Mouse (Mus musculus) frontal cortex, postnatal 36 days (tissue): ENCODE results near the gene Acsl6.

Experiments used
- DNase-seq, 2 experiments: peaks; one replicate each; pipeline ENCODE4 v3.0.0; 2022; ENCODE audit warnings: low spot score in 2 of 2

Gene Acsl6

DNA sequence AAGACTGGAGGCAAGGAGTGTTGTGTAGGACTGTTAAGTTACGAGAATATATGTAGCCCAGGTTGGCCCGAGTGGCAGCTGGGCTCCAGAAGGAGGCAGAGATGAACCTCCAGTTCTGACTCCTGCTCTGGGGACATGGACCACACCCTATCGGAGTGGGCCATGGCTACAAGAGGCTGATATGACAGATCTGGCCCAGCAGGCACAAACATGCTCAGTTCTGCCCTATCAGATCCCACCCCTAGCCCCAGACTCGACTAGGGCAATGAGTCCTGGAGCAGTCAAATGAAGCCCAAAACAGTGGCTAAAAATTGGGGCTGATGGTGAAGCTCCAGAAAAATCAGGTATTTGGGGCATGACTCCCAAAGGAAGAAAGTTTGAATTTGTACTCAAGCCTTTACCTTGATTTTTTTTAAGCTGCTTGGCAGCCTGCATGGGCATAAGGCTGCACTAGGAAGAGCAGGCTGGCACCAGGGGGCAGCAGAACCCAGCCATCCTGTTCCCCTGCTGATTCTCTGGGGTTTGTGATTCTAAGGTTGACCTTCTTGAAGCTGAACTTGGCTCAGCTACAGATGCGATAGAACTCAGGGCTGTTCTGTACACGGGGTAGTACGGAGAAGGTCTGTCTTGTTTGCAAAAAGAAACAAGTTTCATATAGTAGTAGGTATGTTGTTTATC, 3.7 kb downstream of the Acsl6 start:
- DNase-seq: peak; percentile 47 to 67

DNA sequence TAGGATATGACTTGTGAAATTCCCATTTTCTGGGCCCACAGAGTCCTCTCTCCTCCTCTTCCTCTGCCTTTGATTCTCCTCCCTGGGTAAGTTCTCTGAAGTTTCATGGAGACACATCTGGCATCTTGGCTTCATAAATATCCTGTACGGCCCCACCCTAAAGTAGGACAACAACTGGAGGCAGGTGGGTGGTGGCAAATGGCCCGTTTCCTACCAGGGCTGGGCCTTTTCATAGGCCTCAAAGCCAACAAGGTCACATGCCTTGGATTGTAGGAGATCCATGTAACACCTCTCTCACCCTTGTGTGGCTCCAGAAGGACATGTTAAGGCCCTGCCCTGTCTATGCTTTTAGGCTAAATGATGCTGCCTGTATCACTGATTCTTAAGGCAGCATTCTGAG, 7.0 kb downstream of the Acsl6 start:
- no peak for DNase-seq

DNA sequence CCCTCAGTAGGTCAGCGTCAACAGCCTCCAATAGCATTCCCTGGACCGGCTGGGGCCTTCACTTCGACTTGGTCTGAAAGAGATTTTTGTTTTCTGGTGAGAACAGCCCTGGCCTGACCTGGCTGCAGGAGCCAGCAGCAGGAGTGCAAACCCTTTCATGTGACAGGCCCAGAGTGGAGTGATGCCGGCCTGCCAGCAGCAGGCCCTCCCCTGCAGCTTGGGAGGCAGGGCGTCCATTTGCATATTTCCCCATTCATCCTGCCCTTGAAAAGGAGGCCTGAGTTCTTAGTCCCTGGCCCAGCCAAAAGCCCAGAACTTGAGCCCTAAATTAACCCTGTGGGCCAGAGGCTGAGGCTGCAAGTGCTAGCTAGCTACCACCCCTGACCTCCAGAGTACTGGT, 8.4 kb downstream of the Acsl6 start:
- peak in 1 of 2 experiments; percentile 51 for DNase-seq

DNA sequence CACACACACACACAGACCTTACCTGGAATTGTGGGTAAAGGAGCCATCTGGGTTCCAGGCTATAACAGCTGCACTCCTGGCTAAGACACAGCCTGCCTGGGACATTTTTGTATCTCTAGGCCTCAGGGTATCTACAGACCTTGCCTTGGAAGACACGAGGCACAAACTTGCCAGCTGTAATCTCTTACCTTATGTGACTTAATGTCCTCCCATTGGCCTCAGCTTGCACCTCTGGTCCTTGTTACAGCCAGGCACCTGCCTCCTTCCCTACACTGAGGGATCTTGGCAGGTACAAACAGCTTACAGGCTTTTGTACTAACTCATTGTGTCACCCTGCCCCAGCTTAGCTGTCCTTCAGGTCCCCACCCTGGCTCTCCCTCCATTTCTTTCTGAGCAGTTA, 9.0 kb downstream of the Acsl6 start:
- DNase-seq: no peak

DNA sequence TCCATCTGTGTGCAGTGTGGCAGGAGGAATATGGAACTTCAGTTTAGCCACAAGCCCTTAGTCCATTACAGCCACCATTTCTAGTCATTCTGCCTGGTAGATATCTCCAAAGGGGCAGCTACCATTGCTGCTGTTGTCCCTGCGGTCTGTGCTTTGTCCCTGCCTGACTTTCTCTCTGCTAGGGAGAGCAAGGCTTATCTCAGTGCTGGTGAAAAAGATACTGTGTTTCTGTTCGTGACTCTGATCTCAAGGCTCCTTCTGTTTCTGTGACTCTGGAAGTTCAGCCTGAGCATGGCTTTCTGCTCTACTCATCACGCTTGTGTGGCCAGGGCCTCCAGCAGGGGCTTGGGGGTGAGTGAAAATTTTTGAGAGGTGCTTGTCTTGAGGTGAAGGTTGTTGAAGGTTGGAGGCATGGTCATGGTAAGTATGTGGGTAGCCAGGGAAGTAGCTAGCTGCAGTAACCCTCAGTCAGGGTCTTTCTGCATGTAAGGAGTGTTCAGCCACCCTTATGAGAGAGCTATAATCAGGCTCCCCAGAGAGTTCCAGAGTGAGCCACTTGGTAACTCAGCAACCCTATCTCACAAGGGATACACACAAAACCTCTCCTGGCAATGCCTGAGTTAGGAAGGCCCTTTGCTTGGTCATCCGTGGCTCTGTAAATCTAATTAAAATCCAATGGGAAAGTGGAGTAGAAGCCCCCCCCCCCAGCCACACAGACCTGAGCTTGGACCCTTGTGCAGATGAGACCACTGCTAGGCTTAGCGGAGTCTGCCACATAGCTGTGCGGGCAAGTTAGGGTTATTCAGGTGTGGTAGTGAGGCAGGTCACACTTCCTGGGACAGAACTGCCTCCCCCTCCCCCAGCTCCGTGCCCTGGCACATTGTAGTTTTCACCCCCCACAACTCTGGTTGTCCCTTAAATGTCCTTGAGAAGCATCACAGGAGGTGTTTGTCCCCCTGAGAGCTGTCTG, 10.1 kb downstream of the Acsl6 start:
- no peak for DNase-seq

DNA sequence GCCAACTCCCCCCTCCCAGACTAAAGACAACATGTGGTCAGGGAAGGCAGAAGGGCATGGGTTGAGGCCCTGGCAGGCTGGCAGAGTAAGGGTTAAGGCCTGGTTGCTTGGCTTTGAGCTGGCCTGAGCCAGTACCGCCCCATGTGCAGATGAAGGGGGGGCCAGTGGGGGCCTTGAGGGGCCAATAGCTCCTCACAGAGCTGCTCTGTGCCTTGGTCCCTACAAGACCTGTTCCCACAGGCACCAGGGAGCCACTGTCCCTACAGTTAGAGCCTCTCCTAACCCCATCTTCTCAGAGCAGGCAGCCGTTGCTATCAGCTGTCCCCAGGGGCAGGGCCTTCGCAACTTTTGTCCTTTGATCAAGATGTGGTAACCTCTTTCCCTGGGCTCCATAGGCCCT, 11.1 kb downstream of the Acsl6 start:
- DNase-seq: no peak

DNA sequence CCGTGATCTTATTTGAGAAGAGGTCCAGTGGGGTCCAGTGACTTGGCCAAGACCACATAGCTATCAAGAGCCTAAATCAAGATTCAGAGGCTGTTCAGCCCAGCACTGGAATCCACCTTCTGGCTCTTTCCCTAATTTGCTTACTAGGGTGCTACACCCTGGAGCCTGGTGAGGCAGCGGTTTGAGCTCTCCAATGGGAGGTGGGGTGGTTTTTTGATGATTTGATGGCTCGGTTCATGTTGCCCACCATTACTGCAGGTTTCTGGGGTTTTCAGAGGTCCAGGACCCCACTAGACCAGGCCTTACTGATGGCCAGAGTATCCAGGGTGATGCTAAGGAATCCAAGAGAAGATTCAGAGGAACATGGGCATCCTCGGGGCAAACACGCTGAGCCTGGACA, 11.7 kb downstream of the Acsl6 start:
- no peak for DNase-seq

DNA sequence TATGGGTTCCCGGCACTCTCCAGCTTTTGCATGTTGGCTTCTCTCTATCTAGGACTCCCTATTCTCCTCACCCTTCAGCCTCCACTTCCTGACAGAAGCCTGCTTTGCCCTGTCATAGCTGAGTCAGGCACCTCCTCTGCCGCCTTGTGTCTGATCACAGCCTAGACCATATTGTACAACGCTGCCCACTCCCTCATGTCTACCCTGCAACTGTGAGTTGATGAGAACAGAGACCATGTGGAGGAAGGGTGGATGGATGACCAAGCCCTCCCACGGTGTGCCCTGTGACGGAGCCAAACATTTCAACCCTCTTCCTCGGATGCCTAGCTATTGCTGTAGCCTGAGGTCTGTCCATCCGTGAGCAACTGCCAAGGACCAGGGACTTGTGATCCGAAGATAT, 13.8 kb downstream of the Acsl6 start:
- peak in 1 of 2 experiments; percentile 66 for DNase-seq

DNA sequence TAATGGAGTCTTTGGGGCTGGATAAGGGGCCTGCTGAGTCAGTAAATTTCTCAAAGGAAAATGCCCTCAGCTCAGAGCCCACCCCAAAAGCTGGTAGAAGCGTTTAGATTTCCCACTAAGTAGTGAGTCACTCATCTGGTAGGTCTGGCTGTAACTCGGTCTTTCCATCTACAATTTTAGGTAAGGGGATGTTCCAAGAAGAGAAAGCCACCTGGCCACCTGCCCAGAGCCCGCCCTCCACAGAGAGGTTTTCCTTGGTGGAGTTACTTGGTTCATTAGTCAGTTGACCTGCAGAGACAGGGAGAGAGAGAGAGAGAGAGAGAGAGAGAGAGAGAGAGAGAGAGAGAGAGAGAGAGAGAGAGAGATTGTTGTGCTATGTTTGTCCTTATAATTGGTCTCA, 14.2 kb downstream of the Acsl6 start:
- DNase-seq: no peak

DNA sequence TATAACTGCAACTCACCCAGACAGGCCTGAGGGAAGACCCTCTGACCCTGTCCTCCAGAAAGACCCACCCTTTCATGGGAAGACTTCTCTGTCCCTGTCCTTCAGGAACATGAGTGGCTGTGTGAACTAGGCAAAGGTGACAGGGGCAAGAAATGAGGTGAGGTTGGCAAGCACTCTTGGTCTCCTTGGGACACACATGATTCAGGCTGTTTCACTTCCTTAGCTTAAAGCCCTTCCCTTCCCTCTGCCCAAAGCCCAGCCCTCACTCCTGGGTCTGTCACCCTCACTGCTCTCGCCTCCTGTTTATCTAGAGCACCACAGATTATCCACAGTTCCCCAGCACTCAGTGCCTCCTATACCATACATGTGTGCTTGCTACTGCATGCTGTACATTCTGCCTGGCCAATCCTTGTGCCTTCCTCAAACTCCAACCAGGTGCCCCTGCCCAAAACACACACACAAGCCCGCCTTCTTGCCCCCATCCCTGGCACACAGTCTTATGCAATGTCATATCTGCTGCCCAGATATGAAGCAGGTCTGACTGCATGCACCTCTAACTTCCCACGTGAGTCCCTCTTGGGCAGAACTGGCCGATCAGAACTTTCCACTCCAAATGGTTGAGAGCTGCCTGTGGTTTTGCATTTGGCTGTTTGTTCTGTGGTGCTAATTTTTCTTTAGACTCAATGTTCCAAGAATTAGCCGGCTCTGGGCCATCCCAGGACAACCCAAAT, 18.4 kb downstream of the Acsl6 start:
- no peak for DNase-seq

DNA sequence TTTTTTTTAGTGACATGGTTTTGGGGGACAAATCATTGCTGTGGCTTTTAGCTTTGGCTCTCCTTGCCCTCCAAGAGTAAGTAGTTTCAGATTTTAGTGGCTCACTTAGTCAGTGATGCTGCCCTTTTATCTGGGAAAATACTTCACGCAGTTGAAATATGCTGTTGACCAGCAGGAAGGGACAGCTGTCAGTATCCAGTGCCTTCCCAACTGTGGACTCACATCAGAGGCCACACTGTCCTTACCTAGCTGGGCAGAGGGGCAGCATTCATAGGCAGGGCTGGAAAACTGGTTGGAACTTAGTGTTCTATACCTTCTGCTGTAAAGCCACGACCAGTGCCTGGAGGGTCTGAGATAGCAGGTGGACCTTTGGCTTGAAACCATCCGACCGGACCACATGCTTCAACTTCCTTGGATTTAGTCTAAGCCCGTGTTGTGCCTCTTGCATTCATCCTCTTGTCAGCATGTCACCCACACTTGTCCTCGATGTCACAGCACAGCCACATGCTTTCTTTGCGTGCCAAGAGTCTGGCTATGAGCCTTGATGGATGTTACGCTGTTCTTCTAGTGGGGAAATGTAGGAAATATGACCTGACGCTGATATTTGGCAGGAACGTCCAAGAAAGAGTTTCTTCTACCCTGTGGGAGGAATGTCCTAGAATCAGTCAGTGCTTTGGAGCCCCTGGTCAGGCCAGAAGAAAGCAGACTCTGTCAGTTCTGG, 28.0 kb downstream of the Acsl6 start:
- DNase-seq: no peak

DNA sequence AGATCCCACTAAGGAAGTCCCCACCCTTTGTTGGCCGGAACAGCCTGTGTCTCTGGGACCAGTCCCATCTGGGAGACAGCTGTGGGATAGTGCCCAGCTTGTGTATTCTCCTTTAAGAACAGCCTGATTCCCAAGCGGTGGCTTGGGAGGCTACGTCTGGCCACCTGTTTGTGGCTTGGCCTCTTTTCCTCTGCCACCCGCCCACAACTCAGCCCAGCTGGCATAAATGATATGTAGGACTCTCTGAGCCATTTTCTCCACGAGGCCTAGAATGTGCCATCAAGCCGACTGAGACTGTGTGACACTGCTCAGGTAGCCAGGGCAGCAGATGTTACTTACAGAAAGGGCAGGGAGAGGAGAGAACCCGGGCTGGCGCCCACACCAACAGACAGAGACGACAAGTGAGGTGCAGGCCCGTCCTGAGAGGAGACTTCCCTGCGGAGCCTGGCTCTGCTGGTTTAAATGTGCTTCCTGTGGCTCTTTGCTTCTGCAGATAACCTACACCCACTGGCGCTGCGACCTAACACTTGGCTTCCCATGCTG, 32.6 kb downstream of the Acsl6 start:
- peak in 1 of 2 experiments; percentile 67 for DNase-seq

DNA sequence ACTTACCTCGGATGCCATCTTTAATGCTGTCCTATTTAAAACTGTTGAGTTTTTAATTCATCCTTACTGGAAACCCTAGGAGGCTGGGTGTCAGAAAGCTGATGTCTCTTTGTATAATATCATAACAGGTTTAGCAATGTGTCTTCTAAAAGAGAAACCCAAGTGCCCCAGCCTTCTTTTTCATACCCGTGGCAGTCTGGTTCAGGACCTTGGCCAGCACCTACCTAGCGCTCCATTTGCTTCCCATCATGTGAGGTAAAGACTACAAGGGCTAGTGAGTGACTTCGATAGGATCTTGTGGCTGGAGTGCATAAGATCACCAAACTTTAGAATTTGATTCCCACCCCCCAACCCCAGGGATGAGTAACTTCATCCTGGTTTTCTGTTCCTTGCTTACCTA, 40.1 kb downstream of the Acsl6 start:
- no peak for DNase-seq

DNA sequence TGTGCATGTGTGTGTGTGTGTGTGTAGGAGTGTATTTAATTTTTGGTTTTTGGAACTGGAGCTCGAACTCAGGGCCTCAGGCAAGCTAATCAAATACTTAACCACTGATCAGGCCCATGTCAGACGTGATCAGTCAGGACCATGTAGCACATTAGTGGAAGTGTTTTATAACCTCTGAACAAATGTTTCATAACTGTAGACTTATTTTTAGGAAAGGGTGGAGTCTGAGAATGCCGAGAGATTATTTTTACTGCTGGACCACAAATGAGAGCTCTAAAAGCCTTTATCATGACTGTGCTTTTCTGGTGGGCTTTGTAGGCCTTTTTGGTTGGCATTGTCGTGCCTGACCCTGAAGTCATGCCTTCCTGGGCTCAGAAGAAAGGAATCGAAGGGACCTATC, 48.1 kb downstream of the Acsl6 start:
- DNase-seq: no peak

DNA sequence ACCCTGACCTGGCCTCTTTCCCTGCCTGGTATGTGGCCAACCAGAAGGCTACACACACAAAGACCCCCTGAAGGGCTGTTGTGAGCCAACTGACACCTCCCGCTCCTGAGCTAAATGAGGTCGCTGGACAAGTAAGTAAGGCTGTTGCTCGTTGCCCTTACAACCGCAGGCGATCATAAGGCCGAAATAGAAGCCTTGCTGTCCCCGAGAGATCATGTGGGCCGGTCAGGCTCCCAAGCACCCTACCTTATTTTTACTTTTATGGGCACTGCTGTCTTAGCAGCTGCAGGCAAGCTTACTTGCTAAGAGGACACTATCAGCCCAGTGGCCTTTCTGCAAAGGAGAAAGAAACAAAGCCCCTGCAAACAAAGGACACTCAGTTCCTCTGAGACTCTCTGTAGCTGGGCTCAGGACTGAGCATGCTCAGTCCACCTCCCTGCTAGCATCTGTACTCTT, 49.6 kb downstream of the Acsl6 start:
- no peak for DNase-seq

DNA sequence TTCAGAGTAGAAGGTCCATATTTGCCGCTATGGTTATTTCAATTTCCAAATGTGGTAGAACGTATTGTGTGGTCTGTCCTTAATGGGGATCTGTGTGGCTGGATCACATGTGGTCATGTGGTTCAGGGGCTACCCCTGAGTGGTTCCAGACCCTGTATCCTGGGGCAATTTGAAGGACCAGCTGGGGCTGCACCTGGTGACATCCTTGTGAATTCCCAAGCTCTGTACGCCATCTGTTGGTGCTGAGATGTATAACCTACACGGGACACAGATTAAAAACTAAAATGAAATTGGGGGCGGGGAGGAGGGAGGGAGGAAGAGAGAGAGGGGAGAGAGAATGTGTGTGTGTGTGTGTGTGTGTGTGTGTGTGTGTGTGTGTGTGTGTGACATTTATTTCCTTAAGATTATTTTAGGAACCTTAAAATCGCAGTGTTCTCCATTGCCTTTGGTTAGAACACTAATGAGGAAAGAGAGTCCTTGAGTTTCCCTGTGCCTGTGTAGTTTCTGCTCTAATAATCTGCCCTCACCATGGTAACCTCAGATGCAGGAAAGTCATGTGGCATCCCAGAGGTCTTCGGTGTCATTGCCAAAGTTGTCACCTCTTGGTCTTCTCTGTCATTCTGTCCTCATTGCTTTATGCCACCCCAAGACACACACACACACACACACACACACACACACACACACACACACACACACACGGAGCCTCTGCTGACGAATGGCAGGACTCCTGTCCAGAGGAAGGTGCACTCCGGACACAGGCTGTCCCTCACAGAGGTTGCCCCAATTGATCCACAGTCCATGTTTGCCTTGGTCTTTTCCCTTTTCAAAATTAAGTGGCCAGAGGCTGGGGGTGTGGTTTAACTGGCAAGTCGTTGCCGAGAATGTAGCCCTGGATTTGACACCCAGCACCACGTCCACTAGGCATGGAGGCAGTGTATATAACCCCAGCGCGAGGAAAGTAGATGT, 51.3 kb downstream of the Acsl6 start:
- DNase-seq: peak; percentile 32 to 60

DNA sequence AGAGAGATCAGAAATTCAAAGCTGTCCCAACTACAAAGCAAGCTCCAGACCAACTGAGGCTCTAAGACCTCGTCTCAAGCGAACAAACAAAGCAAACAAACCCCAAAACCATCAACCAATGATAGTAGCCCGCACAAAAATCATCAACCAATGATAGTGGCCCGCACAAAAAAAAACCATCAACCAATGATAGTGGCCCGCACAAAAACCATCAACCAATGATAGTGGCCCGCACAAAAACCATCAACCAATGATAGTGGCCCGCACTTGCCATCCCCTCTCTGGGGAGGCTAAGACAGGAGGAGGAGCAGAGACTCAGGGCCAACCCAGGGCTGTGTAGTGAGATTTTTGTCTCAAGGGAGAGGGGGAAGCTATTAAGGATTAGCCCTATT, 52.0 kb downstream of the Acsl6 start:
- no peak for DNase-seq

DNA sequence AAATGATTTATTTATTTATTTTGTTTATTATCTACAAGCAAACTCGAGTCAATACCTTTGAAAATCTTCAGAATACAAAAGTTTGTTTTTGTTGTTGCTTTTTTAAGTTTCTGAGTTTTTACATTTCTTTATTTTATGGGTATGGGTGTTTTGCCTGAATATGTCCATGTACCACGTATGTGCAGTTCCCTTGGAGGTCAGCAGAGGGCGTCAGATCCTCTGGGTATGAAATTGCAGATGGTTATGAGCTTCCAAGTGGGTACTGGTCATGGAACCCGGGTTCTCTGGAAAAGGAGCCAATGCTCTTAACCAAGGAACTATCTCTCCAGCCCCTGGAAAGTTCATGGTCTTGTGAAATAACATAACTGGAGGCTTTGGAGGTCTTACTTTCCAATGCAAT, 53.1 kb downstream of the Acsl6 start:
- no peak for DNase-seq

DNA sequence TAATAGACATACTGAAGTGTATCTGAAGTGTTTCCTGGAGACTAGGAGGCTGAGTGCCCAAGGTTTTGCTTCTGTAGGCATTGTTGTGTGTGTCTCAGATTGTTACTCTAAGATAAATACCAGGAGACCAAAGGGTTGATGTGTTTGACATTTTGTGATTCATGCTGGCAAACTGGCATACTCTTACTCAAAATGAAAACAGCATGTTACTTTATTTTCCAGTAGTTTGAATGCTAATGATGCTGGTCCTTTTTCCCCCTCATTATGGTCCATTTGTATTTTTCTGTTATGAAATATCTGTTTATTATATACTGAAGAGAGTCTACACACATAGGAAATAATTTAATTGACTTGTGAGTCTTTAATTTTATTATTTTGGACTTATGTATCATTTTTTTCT, 69.0 kb downstream of the Acsl6 start:
- no peak for DNase-seq

DNA sequence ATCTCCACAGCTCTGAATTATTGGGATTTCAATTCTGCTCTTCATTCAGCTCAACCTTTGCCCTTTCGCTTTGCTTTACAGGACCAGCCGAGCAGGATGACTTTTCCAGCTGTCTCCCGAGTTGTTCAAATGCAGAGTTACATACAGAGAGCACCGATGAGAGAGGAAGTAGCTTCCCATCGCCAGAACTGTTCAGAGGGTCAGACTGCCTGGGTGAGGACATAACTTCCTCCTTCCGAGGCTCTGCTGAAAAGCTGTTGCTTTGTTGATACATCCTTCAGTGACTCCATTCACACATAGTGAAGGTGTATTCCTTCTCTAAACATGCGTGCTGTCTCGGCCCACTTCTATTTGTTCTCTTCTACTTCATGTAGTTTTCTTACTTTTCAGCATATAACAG, 86.8 kb downstream of the Acsl6 start:
- DNase-seq: no peak
